Mouse (Mus musculus) hindbrain, postnatal 0 days (tissue): Measurements from ENCODE around the gene Zmynd8. TPM values are rescaled to one million over a fixed set of nuclear protein-coding genes. Genes with fewer than 3 reads are reported as not detected.
A peak's percentile ranks its signal among the peaks of the same experiment; 100 is the strongest.

ENCODE experiments used
- ATAC-seq: fragments of 200-750 bp; cut with Nextera tagmentation; 2 replicates; pipeline ENCODE4 v1.8.0; 2017; ENCODE audit warnings: mild to moderate bottlenecking, moderate TSS enrichment, moderate library complexity
- DNase-seq: peaks from one replicate; pipeline ENCODE4 v3.0.0-alpha.2; 2015; ENCODE audit warnings: low spot score
- H3K27ac ChIP-seq: fragments of 300-500 bp; sonication (generic); 2 replicates; pipeline ENCODE4 v1.5.1; 2014; ENCODE audit warnings: mild to moderate bottlenecking
- H3K27me3 ChIP-seq: fragments of 300-500 bp; sonication (generic); 2 replicates; pipeline ENCODE4 v1.6.1; 2014; ENCODE audit warnings: low read length, mixed read lengths; ENCODE audit not compliant: insufficient read depth
- H3K36me3 ChIP-seq: fragments of 300-500 bp; sonication (generic); 2 replicates; pipeline ENCODE4 v1.6.1; 2014; ENCODE audit warnings: low read length, mixed read lengths; ENCODE audit not compliant: insufficient read depth
- H3K4me1 ChIP-seq: fragments of 300-500 bp; sonication (generic); 2 replicates; pipeline ENCODE4 v1.6.1; 2014; ENCODE audit warnings: antibody characterized with exemption, low read length, mixed read lengths; ENCODE audit not compliant: insufficient read depth
- H3K4me2 ChIP-seq: fragments of 300-500 bp; sonication (generic); 2 replicates; pipeline ENCODE4 v1.6.1; 2014; ENCODE audit warnings: low read depth, mild to moderate bottlenecking, low read length, moderate library complexity, mixed read lengths
- H3K4me3 ChIP-seq: fragments of 300-500 bp; sonication (generic); 2 replicates; pipeline ENCODE4 v1.5.1; 2014; ENCODE audit warnings: low read length
- H3K9ac ChIP-seq: fragments of 300-500 bp; sonication (generic); replicated peaks from 2 replicates; pipeline ENCODE4 v1.6.1; 2014; ENCODE audit warnings: mild to moderate bottlenecking, low read length, moderate library complexity, mixed read lengths
- H3K9me3 ChIP-seq: fragments of 300-500 bp; sonication (generic); 2 replicates; pipeline ENCODE4 v1.6.1; 2016; ENCODE audit warnings: low read length, mixed read lengths
- CTCF ChIP-seq: IDR thresholded peaks from 2 replicates; pipeline ENCODE4 v1.5.1; 2016; ENCODE audit warnings: antibody characterized with exemption, control low read depth, low read depth
- WGBS: fragments of 180-500 bp; shearing (Covaris S2); extraction: QIAGEN DNeasy Blood & Tissue Kit; methylation state at CpG from one replicate; pipeline ENCODE4 v1.1.7; 2014; 5-methylcytosine and 5-hydroxymethylcytosine counted together
- polyA plus RNA-seq: library from polyadenylated mRNA; unstranded; fragments of >200 nt; fragmentation: Nextera tagmentation; extraction: Ambion mirVana; gene quantifications from 2 replicates; pipeline ENCODE4 v1.2.1, GENCODE M21; 2015
- total RNA-seq: library from RNA; depleted of rRNA; stranded (reverse); fragments of >200 nt; gene quantifications from 2 replicates; pipeline ENCODE4 v1.2.3, GENCODE M21; 2014

The Zmynd8 gene
- total and polyA plus RNA-seq, 2 experiments from 2014 or later = 46.8 to 53.0 TPM

- H3K9me3 ChIP-seq = no peaks in the 10 kb centered on the region
- ATAC-seq = peak; percentile 41; the same call in 1 of the 2 replicates
- H3K4me2 ChIP-seq = no peak overlapping the region
- no peaks in the 10 kb centered on the region for H3K36me3 ChIP-seq
- H3K9ac ChIP-seq = no peak overlapping the region
- no peak for TF ChIP-seq CTCF
- no peaks in the 10 kb centered on the region for H3K27me3 ChIP-seq
- WGBS = 82% methylated on average over 13 of the region's 13 CpGs
- no peak overlapping the region for H3K27ac ChIP-seq
- 0 out of 2 replicates have a peak, but pooled peaks cover 7% of the 10 kb centered on the region for H3K4me1 ChIP-seq
- DNase-seq = no peak
- no peak overlapping the region for H3K4me3 ChIP-seq
Observed at GRCm38 (mm10) chr2:165759421-165759985, 139.3 kb downstream of the Zmynd8 start.

- Histone ChIP-seq H3K4me1 (0 out of 2 replicates have a peak, but pooled peaks cover 7% of the 10 kb centered on the region), H3K4me3 (no peak overlapping the region), H3K27me3 (no peaks in the 10 kb centered on the region), H3K9ac (no peak overlapping the region), H3K36me3 (no peaks in the 10 kb centered on the region), H3K4me2 (no peak overlapping the region), H3K27ac (no peak overlapping the region), H3K9me3 (no peaks in the 10 kb centered on the region)
- DNase-seq (peak; percentile 60), ATAC-seq (0 out of 2 replicates have a peak, but pooled peaks have one; percentile 32)
- 14% methylated on average over 5 of the region's 5 CpGs for WGBS
- no peak for TF ChIP-seq CTCF
Observed at GRCm38 (mm10) chr2:165758534-165758933, 140.3 kb downstream of the Zmynd8 start.

GRCm38 (mm10) chr2:165757799-165758198, 141.0 kb downstream of the Zmynd8 start:
- Histone ChIP-seq H3K4me3 (no peak overlapping the region), H3K4me2 (peak overlapping the region; percentile 25; the same call in 1 of the 2 replicates), H3K9ac (no peak overlapping the region; the same call in 1 of the 2 replicates), H3K9me3 (no peaks in the 10 kb centered on the region), H3K27me3 (no peaks in the 10 kb centered on the region), H3K4me1 (0 out of 2 replicates have a peak, but pooled peaks cover 7% of the 10 kb centered on the region), H3K36me3 (no peaks in the 10 kb centered on the region), H3K27ac (no peak overlapping the region; the same call in 1 of the 2 replicates)
- TF ChIP-seq CTCF = no peak
- DNase-seq (peak; percentile 74), ATAC-seq (peak; percentile 52)
- WGBS = 29% methylated on average over 15 of the region's 15 CpGs

DNA sequence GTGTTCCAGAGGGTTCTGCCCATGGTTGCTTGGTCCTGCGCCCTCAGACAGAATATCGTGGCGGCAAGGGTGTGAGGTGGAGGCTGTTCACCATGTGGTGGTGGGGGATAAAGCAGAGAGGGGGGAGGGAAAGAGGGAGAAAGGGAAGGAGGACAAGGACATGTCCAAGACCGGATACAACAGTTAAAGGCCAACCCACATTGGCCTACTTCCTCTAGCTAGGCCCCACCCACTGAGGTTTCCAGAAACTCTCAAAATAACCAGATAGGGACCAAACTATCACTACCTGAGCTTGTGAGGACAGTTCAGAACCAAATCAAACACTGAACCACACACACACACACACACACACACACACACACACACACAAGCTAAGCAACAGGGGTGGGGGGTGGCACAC, 146.1 kb downstream of the Zmynd8 start:
- H3K27ac ChIP-seq = no peak overlapping the region
- H3K4me1 ChIP-seq = 0 out of 2 replicates have a peak, but pooled peaks cover 2% of the 10 kb centered on the region
- DNase-seq = no peak
- H3K9ac ChIP-seq = no peak overlapping the region
- no peak overlapping the region for H3K4me3 ChIP-seq
- no peaks in the 10 kb centered on the region for H3K9me3 ChIP-seq
- no peak for ATAC-seq
- no peaks in the 10 kb centered on the region for H3K27me3 ChIP-seq
- no peaks in the 10 kb centered on the region for H3K36me3 ChIP-seq
- H3K4me2 ChIP-seq = no peak overlapping the region
- TF ChIP-seq CTCF = no peak
- WGBS = 82% methylated on average over 4 of the region's 4 CpGs

DNA sequence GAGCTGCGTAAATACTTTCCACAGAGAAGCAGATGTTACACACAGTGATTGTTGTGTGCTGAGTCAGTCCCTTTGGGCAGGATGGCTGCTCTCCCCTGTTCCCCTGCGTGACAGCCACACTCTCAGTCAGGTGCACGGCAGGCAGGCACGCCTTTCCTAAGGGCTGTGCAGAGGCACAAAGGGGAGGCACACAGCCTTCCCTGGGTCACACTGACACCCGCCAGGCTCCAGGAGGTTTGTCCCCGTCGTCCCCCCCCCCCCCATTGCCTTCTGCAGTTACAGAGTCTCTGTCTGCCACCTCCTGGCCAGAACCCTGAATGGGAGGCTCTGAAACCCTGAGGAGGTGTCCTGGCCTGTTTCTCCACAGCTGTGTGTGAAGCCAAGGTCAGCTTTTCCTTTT, 147.7 kb downstream of the Zmynd8 start:
- peak; percentile 20 for DNase-seq
- ATAC-seq = peak; percentile 53; the same call in 1 of the 2 replicates
- WGBS = 20% methylated on average over 7 of the region's 7 CpGs
- Histone ChIP-seq H3K27ac (no peak overlapping the region), H3K4me1 (no peaks in the 10 kb centered on the region), H3K4me2 (no peak overlapping the region), H3K36me3 (no peaks in the 10 kb centered on the region), H3K9ac (no peak overlapping the region), H3K27me3 (no peaks in the 10 kb centered on the region), H3K9me3 (no peaks in the 10 kb centered on the region), H3K4me3 (no peak overlapping the region)
- peak; percentile 48 for TF ChIP-seq CTCF

GRCm38 (mm10) chr2:165748426-165748825, 150.4 kb downstream of the Zmynd8 start:
- H3K27me3 ChIP-seq = no peaks in the 10 kb centered on the region
- peaks cover 6% of the 10 kb centered on the region; the same call in 1 of the 2 replicates for H3K4me1 ChIP-seq
- no peak overlapping the region for H3K4me3 ChIP-seq
- H3K36me3 ChIP-seq = no peaks in the 10 kb centered on the region
- H3K27ac ChIP-seq = no peak overlapping the region
- no peak overlapping the region for H3K4me2 ChIP-seq
- 19% methylated on average over 11 of the region's 11 CpGs for WGBS
- no peaks in the 10 kb centered on the region for H3K9me3 ChIP-seq
- no peak for DNase-seq
- TF ChIP-seq CTCF = no peak
- ATAC-seq = no peak
- no peak overlapping the region for H3K9ac ChIP-seq

- no peaks in the 10 kb centered on the region for H3K27me3 ChIP-seq
- ATAC-seq (no peak), DNase-seq (no peak)
- H3K36me3 ChIP-seq = no peaks in the 10 kb centered on the region
- peaks cover 6% of the 10 kb centered on the region; the same call in 1 of the 2 replicates for H3K4me1 ChIP-seq
- no peak for TF ChIP-seq CTCF
- no peak overlapping the region for H3K27ac ChIP-seq
- H3K4me2 ChIP-seq = no peak overlapping the region
- no peak overlapping the region for H3K9ac ChIP-seq
- H3K4me3 ChIP-seq = no peak overlapping the region
- 52% methylated on average over 7 of the region's 7 CpGs for WGBS
- H3K9me3 ChIP-seq = no peaks in the 10 kb centered on the region
Observed at GRCm38 (mm10) chr2:165747975-165748374, 150.8 kb downstream of the Zmynd8 start.
